Mouse (Mus musculus): ENCODE measurements at regions not wholly inside any gene's neighbourhood (a gene's known extent, or its start where the extent isn't known, plus 50 kb on each side); places are given as distances from the start of the nearest gene placed in this dataset.

- Histone ChIP-seq H3K4me1 (replicated peaks) (no peaks in the 10 kb centered on the region), H3K27ac (no peak overlapping the region), H3K4me2 (no peak overlapping the region), H3K4me3 (replicated peaks) (no peak overlapping the region), H3K36me3 (no peaks in the 10 kb centered on the region), H3K27me3 (no peaks in the 10 kb centered on the region), H3K9ac (replicated peaks) (no peak overlapping the region), H3K9me3 (no peaks in the 10 kb centered on the region)
- 89% methylated on average over 3 of the region's 3 CpGs for WGBS
- no peak for ATAC-seq (ENCODE audit: insufficient number of reproducible peaks, insufficient read depth, low FRiP score, low TSS enrichment, low read depth)
Observed at GRCm38 (mm10) chr5:75503673-75504072, 71.0 kb upstream of the Kit start.

- no peaks in the 10 kb centered on the region for H3K4me1 ChIP-seq (replicated peaks)
- H3K4me2 ChIP-seq = no peak overlapping the region
- H3K9me3 ChIP-seq = peaks cover 6% of the 10 kb centered on the region; the same call in 1 of the 2 replicates
- no peak overlapping the region for H3K4me3 ChIP-seq (replicated peaks)
- ATAC-seq (ENCODE audit: insufficient number of reproducible peaks, insufficient read depth, low FRiP score, low TSS enrichment, low read depth) = no peak
- H3K27ac ChIP-seq = no peak overlapping the region
- no peak overlapping the region for H3K9ac ChIP-seq (replicated peaks)
- no peaks in the 10 kb centered on the region for H3K36me3 ChIP-seq
- WGBS = 75% methylated on average over 20 of the region's 20 CpGs
- no peaks in the 10 kb centered on the region for H3K27me3 ChIP-seq
Observed at GRCm38 (mm10) chr5:75512521-75513422, 61.9 kb upstream of the Kit start.

- no peaks in the 10 kb centered on the region for H3K4me1 ChIP-seq (replicated peaks)
- H3K9ac ChIP-seq (replicated peaks) = no peak overlapping the region
- H3K4me2 ChIP-seq = no peak overlapping the region
- WGBS = 64% methylated on average over 8 of the region's 8 CpGs
- H3K36me3 ChIP-seq = no peaks in the 10 kb centered on the region
- no peak for ATAC-seq (ENCODE audit: insufficient number of reproducible peaks, insufficient read depth, low FRiP score, low TSS enrichment, low read depth)
- no peak overlapping the region for H3K27ac ChIP-seq
- no peak overlapping the region for H3K4me3 ChIP-seq (replicated peaks)
- no peaks in the 10 kb centered on the region for H3K27me3 ChIP-seq
- H3K9me3 ChIP-seq = peaks cover 2% of the 10 kb centered on the region; the same call in 1 of the 2 replicates
Observed at GRCm38 (mm10) chr5:75518213-75518612, 56.5 kb upstream of the Kit start.

- H3K27ac ChIP-seq = no peak overlapping the region
- no peaks in the 10 kb centered on the region for H3K4me1 ChIP-seq (replicated peaks)
- no peak overlapping the region for H3K9ac ChIP-seq (replicated peaks)
- H3K4me3 ChIP-seq (replicated peaks) = no peak overlapping the region
- H3K27me3 ChIP-seq = no peaks in the 10 kb centered on the region
- WGBS = 91% methylated on average over 4 of the region's 4 CpGs
- no peak overlapping the region for H3K4me2 ChIP-seq
- H3K36me3 ChIP-seq = no peaks in the 10 kb centered on the region
- no peak for ATAC-seq (ENCODE audit: insufficient number of reproducible peaks, insufficient read depth, low FRiP score, low TSS enrichment, low read depth)
- H3K9me3 ChIP-seq = no peaks in the 10 kb centered on the region
Observed at GRCm38 (mm10) chr5:75523041-75523678, 51.6 kb upstream of the Kit start.

Data from limb, embryonic 12.5 days (tissue).